Mouse (Mus musculus): ENCODE measurements at regions not wholly inside any gene's neighbourhood (a gene's known extent, or its start where the extent isn't known, plus 50 kb on each side); places are given as distances from the start of the nearest gene placed in this dataset.

DNA sequence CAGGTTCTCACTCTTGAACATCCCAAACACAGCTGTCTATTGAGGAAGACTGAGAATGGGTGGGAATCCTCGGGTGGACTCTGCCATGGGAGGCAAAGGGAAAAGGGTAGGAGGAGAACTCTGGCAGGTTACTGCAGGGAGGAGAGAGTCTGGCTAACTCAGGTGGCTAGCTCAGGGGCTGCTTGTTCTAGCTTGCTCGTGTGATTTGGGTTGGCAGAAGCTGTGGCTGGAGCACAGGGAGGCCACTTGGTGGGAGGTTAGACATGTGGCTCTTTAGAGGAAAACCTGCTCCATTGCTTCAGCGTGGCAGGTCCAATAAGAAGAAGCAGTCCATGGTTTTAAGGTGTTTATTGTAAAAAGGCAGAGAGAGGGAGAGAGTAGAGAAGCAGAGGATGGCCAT, 349.1 kb downstream of the Osr1 start:
- TF ChIP-seq POLR2A (IDR thresholded peaks at IDR 0.05; ENCODE audit: insufficient read length, low read depth) = no peak
- no peak for TF ChIP-seq CEBPB (IDR thresholded peaks at IDR 0.05; ENCODE audit: insufficient read depth, poor library complexity, severe bottlenecking)
- TF ChIP-seq SRF (IDR thresholded peaks at IDR 0.05; ENCODE audit: control insufficient read depth, insufficient read length, low read depth) = no peak
- no peak for TF ChIP-seq POLR2AphosphoS2 (IDR thresholded peaks at IDR 0.05; ENCODE audit: insufficient read length, low read depth)
- TF ChIP-seq E2F4 (IDR thresholded peaks at IDR 0.05; ENCODE audit: insufficient read depth) = no peak

Measured in myocyte (in vitro differentiated cells).